Mouse (Mus musculus) ES-Bruce4 (cell line): ENCODE results near the gene Sox21.

Source experiments
- CTCF ChIP-seq: IDR thresholded peaks from one replicate; pipeline ENCODE4 v1.8.1; 2011; ENCODE audit warnings: low read depth, low read length
- POLR2A ChIP-seq: IDR thresholded peaks from one replicate; pipeline ENCODE4 v1.8.1; 2011; ENCODE audit warnings: low read length; ENCODE audit not compliant: insufficient read depth

DNA sequence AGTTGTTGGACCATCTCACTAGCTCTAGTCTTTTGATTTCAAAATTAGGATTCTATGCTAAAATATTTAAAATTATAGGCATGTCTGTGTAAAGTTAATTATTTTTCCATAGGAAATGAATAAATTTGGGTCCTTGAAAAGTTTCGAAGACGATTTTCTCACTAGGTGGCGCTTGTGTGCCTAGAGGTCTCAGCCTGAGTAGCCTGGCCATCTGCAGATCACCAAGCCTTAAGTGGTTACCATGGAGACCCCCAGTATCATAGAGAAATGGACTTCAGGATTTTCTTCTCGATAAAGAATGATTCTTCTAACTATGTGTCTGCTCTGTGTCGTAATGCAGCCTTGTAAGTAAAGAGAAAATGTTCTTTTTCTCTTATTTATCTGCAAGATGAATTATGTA, 27.2 kb downstream of the Sox21 start:
- peak; percentile 52 for TF ChIP-seq CTCF
- no peak for TF ChIP-seq POLR2A
